Mouse (Mus musculus) liver, postnatal 0 days (tissue): ENCODE measurements around the gene Klf13. TPM values are rescaled to one million over a fixed set of nuclear protein-coding genes. Genes with fewer than 3 reads are reported as not detected.

ENCODE experiments used
- ATAC-seq: fragments of 200-750 bp; cut with Nextera tagmentation; 2 replicates; pipeline ENCODE4 v1.8.0; 2017; ENCODE audit warnings: mild to moderate bottlenecking, moderate library complexity
- DNase-seq: peaks from one replicate; pipeline ENCODE4 v3.0.0-alpha.2; 2016
- H3K27ac ChIP-seq: fragments of 300-500 bp; sonication (generic); 2 replicates; pipeline ENCODE4 v1.5.1; 2014; ENCODE audit warnings: antibody characterized with exemption, moderate library complexity, mild to moderate bottlenecking, low read depth
- H3K27me3 ChIP-seq: fragments of 300-500 bp; sonication (generic); 2 replicates; pipeline ENCODE4 v1.6.1; 2014; ENCODE audit warnings: low read length, control low read depth, mixed read lengths; ENCODE audit not compliant: insufficient read depth
- H3K36me3 ChIP-seq: fragments of 300-500 bp; sonication (generic); replicated peaks from 2 replicates; pipeline ENCODE4 v1.6.1; 2014; ENCODE audit warnings: mild to moderate bottlenecking, control low read depth, low read length, moderate library complexity, mixed read lengths; ENCODE audit not compliant: insufficient read depth
- H3K4me1 ChIP-seq: fragments of 300-500 bp; sonication (generic); 2 replicates; pipeline ENCODE4 v1.6.1; 2014; ENCODE audit warnings: antibody characterized with exemption, mild to moderate bottlenecking, control low read depth; ENCODE audit not compliant: insufficient read depth
- H3K4me2 ChIP-seq: fragments of 300-500 bp; sonication (generic); 2 replicates; pipeline ENCODE4 v1.6.1; 2014; ENCODE audit warnings: low read depth, mild to moderate bottlenecking, low read length, moderate library complexity, mixed read lengths
- H3K4me3 ChIP-seq: fragments of 300-500 bp; sonication (generic); 2 replicates; pipeline ENCODE4 v1.5.1; 2014; ENCODE audit warnings: low read depth, low read length
- H3K9ac ChIP-seq: fragments of 300-500 bp; sonication (generic); replicated peaks from 2 replicates; pipeline ENCODE4 v1.6.1; 2014; ENCODE audit warnings: mild to moderate bottlenecking, moderate library complexity
- H3K9me3 ChIP-seq: fragments of 300-500 bp; sonication (generic); 2 replicates; pipeline ENCODE4 v1.6.1; 2016; ENCODE audit warnings: mild to moderate bottlenecking, control low read depth, low read length, mixed read lengths
- CTCF ChIP-seq: sonication (generic); IDR thresholded peaks from 2 replicates; pipeline ENCODE4 v1.5.1; 2016; ENCODE audit warnings: antibody characterized with exemption, low read depth
- EP300 ChIP-seq: IDR thresholded peaks from 2 replicates; pipeline ENCODE4 v1.6.1; 2016; ENCODE audit warnings: antibody characterized with exemption, low read depth, mild to moderate bottlenecking
- WGBS: fragments of 180-500 bp; shearing (Covaris S2); extraction: QIAGEN DNeasy Blood & Tissue Kit; methylation state at CpG from one replicate; pipeline ENCODE4 v1.1.7; 2014; ENCODE audit not compliant: insufficient replicate concordance; 5-methylcytosine and 5-hydroxymethylcytosine counted together
- polyA plus RNA-seq: library from polyadenylated mRNA; unstranded; fragments of >200 nt; fragmentation: Nextera tagmentation; extraction: Ambion mirVana; gene quantifications from 2 replicates; pipeline ENCODE4 v1.2.1, GENCODE M21; 2015

The Klf13 gene
- polyA plus RNA-seq, 1 experiment from 2014 or later, result 25.7 TPM

DNA sequence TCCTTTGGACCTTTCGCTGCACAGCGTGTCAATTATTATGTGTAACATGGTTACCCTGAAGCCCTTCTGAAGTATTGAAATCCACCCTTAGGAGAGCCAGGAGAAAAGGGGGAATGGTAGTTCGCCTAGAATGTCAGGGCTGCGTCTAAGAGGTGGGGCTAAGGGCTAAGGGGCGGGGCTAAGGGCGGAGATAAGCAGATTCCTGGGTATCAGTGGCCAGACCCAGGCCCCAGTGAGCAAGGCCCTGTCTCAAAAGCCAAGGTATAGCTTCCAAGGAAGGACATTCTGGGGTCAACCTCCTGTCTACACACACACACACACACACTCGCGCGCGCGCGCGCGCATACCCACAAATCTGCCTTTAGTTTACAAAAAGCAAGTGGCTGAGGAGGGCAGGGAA, 61.1 kb downstream of the Klf13 start:
- H3K36me3 ChIP-seq, result no peaks in the 10 kb centered on the region
- ATAC-seq (no peak), DNase-seq (no peak)
- no peak overlapping the region for H3K4me3 ChIP-seq
- peaks cover 3% of the 10 kb centered on the region for H3K4me1 ChIP-seq
- TF ChIP-seq EP300 (no peak), CTCF (no peak)
- no peaks in the 10 kb centered on the region for H3K9me3 ChIP-seq
- no peak overlapping the region for H3K9ac ChIP-seq
- H3K27me3 ChIP-seq, result no peaks in the 10 kb centered on the region
- peak overlapping the region; percentile 30; the same call in 1 of the 2 replicates for H3K4me2 ChIP-seq
- 48% methylated on average over 14 of the region's 14 CpGs for WGBS
- H3K27ac ChIP-seq, result no peak overlapping the region

DNA sequence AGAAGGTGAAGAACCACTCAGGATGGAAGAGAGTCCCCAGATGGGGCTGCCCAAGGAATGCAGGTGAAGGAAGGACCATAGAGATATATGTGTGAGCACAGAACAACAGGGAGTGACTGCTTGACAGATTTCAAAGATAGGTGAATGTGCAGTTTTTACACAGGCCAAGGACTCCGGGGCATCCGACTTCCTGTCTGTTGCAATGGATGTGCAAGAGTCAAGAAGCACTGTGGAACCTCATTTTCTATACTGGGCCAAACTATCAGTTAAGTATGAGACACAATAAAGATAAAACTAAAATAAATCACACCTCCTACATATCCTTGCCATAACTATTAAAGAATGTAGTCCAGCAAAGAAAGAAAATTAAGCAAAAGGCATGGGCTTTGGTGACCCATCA, 62.1 kb downstream of the Klf13 start:
- Histone ChIP-seq H3K4me3 (no peak overlapping the region), H3K9me3 (no peaks in the 10 kb centered on the region), H3K4me2 (no peak overlapping the region), H3K27me3 (no peaks in the 10 kb centered on the region), H3K9ac (no peak overlapping the region), H3K27ac (no peak overlapping the region), H3K36me3 (no peaks in the 10 kb centered on the region), H3K4me1 (peaks cover 3% of the 10 kb centered on the region)
- TF ChIP-seq CTCF (no peak), EP300 (no peak)
- 46% methylated on average over 2 of the region's 2 CpGs for WGBS
- ATAC-seq (0 out of 2 replicates have a peak, but pooled peaks have one; percentile 29), DNase-seq (no peak)

DNA sequence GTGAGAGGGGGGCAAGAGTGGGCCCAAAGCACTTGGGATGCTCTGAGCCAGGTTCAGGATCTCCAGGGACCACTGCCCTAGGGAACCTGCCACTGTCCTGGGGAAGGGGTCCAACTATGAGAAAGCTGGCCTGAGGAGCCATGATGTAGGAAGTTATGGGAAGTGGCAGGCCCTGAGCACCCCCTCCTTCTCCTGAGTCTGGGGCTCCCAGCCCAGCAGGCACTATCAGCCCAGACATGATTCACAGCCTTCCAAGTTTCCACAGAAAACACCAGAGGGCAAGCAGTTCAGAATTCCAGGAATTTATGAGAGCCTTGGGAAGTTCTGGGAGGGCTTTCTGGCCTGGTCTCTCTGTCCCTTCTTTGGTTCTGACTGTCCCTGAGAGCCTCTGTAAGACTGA, 63.0 kb downstream of the Klf13 start:
- peaks cover 3% of the 10 kb centered on the region for H3K4me1 ChIP-seq
- H3K9ac ChIP-seq, result no peak overlapping the region
- no peak overlapping the region for H3K4me2 ChIP-seq
- no peak for DNase-seq
- no peak overlapping the region for H3K4me3 ChIP-seq
- H3K9me3 ChIP-seq, result no peaks in the 10 kb centered on the region
- H3K36me3 ChIP-seq, result no peaks in the 10 kb centered on the region
- no peak for ATAC-seq
- TF ChIP-seq EP300, result no peak
- TF ChIP-seq CTCF, result no peak
- H3K27ac ChIP-seq, result no peak overlapping the region; the same call in 1 of the 2 replicates
- H3K27me3 ChIP-seq, result no peaks in the 10 kb centered on the region

DNA sequence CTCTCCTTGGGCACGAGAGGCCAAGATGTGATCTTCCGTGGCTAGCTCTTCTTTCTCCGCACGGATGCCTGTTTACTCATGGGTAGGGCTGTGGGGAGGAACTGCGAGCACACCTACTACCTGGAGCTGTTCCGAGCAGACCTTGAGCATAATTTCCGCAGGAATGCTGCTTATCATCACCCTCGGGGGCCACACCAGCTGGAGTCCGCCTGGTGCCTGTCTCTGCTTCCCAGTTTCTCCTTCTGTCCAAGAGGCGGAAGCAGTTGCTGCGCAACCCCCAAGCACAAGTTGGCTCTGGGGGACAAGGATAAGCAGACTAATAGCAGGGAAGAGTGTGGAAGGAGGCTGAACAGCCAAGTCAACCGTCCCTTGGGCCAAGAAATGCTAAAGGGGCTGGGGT, 64.8 kb downstream of the Klf13 start:
- Histone ChIP-seq H3K4me3 (no peak overlapping the region), H3K27me3 (no peaks in the 10 kb centered on the region), H3K27ac (no peak overlapping the region), H3K9me3 (no peaks in the 10 kb centered on the region), H3K9ac (no peak overlapping the region), H3K36me3 (no peaks in the 10 kb centered on the region), H3K4me2 (no peak overlapping the region), H3K4me1 (peaks cover 3% of the 10 kb centered on the region)
- TF ChIP-seq CTCF (no peak), EP300 (no peak)
- DNase-seq (no peak), ATAC-seq (no peak)
- 60% methylated on average over 12 of the region's 12 CpGs for WGBS

DNA sequence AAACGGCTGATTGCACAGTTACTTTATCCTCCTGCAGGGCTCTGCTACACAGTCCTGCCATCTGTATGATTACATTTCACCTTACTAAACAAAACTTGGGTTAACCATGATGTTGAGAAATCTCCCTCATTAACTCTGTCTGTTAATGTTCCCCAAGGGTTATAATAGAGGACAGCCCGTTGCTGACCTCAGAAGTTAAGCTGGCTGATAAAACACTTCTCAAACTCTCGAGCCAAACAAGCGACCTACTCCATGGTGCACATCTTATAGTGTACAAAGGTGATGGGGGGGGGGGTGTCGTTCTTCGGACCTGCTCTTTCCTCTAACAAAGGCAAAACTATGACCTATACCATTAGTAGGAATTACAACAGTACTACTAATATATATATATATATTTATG, 67.0 kb downstream of the Klf13 start:
- TF ChIP-seq CTCF (no peak), EP300 (no peak)
- Histone ChIP-seq H3K4me2 (no peak overlapping the region), H3K36me3 (no peaks in the 10 kb centered on the region), H3K27ac (no peak overlapping the region), H3K27me3 (no peaks in the 10 kb centered on the region), H3K4me1 (no peaks in the 10 kb centered on the region), H3K9ac (no peak overlapping the region), H3K4me3 (no peak overlapping the region), H3K9me3 (no peaks in the 10 kb centered on the region)
- DNase-seq, result no peak
- WGBS, result 62% methylated on average over 6 of the region's 6 CpGs
- ATAC-seq, result no peak

DNA sequence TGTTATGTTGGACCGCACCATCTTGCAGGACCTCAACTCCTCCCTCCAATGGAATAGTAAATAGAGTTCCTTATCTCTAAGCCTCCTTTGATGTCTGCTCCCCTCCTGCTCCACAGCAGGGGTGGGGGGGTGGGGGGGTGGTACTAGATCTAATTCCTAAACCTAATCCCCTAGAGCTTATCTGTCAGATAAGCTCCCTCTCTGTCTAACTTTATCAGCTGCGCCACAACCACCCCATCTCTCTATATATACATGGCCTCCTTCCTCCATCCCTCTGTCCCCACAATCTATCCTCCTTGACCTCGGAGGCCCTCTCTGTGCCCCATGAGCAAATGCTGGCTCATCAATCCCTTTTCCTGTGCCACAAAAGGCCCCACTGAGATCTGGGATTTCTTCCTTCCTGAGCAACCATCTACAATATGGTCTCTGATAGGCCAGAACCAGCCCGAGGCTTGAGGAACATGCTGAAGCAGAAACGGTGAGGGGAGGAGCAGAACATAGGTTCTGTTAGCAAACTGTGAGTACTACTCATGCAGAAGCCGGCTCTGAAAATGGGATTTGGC, 70.3 kb downstream of the Klf13 start:
- no peak overlapping the region for H3K4me2 ChIP-seq
- ATAC-seq (no peak), DNase-seq (no peak)
- H3K9ac ChIP-seq, result no peak overlapping the region
- no peaks in the 10 kb centered on the region for H3K27me3 ChIP-seq
- H3K4me3 ChIP-seq, result no peak overlapping the region
- no peaks in the 10 kb centered on the region for H3K9me3 ChIP-seq
- no peaks in the 10 kb centered on the region for H3K36me3 ChIP-seq
- WGBS, result 46% methylated on average over 6 of the region's 6 CpGs
- no peak overlapping the region for H3K27ac ChIP-seq
- H3K4me1 ChIP-seq, result no peaks in the 10 kb centered on the region
- no peak for TF ChIP-seq EP300
- TF ChIP-seq CTCF, result no peak

DNA sequence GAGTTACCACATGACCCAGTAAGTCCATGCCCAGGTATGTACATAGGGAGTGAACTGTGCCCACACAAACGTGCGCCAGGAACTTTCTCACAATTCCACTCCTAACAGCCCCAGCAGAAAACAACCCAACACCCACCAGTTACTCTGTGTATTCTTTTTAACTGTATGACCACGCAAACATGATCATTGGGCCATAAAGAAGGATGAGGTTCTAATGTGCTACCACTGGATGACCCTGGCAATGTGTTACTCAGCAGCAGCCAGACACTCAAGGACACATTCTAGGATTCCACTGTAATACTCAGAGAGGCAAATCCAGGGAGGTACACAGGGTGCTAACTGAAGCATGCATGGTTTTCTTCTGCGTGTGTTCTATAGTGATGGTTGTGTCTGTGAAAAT, 72.8 kb downstream of the Klf13 start:
- Histone ChIP-seq H3K27me3 (no peaks in the 10 kb centered on the region), H3K4me2 (no peak overlapping the region), H3K36me3 (no peaks in the 10 kb centered on the region), H3K27ac (no peak overlapping the region), H3K4me3 (no peak overlapping the region), H3K4me1 (no peaks in the 10 kb centered on the region), H3K9ac (no peak overlapping the region), H3K9me3 (no peaks in the 10 kb centered on the region)
- WGBS, result 72% methylated on average over 4 of the region's 4 CpGs
- TF ChIP-seq CTCF, result no peak
- no peak for TF ChIP-seq EP300
- ATAC-seq, result peak; percentile 43; the same call in 1 of the 2 replicates
- DNase-seq, result no peak
